Mouse (Mus musculus): ENCODE results near the gene Rnasel.
"Not testable (repeated sequence)": the region's sequence is repeated elsewhere in the genome, so short reads cannot be mapped to it uniquely, and the experiment has no call there.

The Rnasel gene

DNA sequence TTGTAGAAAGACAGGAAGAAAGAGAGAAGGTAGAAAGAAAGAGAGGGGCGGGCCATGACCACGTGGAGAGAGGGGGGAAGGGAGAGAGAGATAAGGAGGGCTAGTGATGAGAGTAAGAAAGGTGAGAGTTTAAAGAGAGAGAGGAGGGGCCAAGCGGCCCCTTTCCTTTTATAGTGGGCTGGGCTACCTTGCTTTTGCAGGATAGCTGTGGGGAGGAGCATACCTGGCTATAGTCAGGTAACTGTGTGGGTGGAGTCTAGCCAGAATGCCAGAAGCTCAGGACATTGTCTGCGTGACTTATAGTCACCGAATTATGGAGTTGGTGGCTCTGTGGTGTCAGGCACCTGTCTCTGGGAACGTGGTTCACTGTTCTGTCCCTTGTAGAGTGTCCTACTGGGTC lies 20.3 kb downstream of the Rnasel start:
- DNase-seq (ENCODE audit: low read depth, low spot score): not testable (repeated sequence)

GRCm38 (mm10) chr1:153769998-153770775 lies 21.0 kb downstream of the Rnasel start:
- DNase-seq (ENCODE audit: low read depth, low spot score): no peak

DNA sequence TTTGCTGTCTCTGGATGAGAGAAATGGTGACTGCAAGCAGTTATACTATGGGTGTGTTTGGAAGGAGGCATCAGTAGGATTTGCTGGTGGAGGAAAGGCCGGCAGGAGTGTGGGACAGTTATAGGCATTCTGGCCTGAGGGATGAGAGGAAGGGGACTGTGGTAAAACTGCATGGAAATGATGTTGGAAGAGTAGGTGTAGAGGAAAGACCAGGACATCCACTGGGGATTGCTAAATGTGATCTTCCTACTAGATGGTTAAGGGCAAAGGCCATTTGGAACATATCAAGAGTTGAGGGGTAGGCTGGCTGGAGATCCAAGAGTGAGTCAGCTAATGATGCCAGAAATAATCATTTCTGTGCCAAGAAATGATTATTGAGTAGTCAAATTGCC lies 21.5 kb downstream of the Rnasel start:
- DNase-seq (ENCODE audit: low read depth, low spot score): no peak

DNA sequence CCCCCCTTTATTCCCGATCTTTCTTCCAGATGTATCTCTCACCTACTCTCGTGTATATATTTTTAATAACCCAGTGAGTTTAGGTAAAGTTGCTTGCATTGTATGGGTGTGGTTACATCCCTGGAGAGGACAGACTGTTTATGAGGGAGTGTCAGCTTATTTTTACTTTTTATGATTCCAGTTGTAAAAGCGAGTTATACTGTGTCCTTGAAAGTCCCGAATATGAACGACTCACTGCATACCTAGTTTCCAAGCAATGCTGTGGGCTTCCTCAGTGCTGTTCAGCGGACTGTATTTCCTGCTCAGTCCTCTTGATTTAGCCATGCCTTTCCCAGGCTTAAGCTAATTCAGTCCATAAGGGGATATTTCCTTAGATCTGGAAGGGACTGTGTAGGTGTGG lies 25.9 kb downstream of the Rnasel start:
- DNase-seq (ENCODE audit: low read depth, low spot score): no peak

DNA sequence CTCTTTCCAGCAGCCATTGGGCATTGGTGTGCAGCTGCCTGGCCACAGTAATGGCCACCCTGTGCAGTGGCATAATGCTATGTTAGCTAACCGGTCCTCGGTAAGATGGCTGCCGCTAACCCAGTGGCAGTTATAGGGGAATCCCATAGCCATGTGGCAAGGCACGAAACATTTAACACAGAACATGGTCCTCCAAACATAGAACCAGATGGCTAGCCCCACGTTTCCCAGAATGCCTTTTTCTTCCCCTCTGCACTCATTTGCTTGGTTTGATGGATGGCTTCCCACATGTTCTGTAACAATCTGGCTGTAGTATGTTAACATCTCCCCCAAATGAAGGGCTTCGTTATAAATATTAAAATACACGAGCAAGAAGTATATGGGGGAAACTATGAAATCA lies 27.0 kb downstream of the Rnasel start:
- peak; percentile 8 for DNase-seq (ENCODE audit: low read depth, low spot score)

DNA sequence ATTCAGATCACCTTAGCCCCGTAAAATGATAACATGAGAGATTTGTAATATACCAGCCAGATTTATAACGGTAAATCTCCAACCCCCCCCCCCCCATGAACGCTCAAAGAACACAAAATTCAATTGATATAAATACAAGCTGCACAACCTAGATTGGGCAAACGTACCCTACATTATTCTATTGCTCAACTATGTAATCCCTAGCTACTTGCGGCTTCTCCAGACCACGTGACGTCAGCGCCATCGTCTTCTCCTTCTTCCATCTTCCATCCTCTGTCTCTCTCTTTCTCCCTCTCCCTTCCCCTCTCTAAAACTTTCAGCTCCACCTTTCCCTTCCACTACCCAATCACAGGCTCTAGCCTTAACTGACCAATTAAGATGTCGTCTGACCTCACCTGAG lies 29.0 kb downstream of the Rnasel start:
- no peak for DNase-seq (ENCODE audit: low read depth, low spot score)

- no peak for DNase-seq (ENCODE audit: low read depth, low spot score)
Observed at GRCm38 (mm10) chr1:153783339-153783738, 34.1 kb downstream of the Rnasel start.

DNA sequence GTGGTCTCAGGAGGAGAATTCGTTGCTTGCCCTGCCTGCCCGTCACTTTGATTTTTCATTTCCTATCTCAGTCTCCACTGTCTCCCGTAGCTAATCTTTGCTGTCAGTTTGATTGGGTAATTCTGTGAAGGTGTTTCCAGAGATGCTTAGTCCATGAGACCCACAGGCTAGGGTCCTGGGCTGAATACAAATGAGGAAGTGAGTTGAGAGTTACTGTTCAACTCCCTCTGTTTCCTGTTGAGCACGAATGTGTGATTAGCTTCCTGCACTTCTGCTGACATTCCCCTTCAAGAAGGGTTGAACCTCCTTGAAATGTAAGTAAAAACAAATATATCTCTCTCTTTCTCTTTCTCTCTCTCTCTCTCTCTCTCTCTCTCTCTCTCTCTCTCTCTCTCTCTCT lies 36.4 kb downstream of the Rnasel start:
- no peak for DNase-seq (ENCODE audit: low read depth, low spot score)

DNA sequence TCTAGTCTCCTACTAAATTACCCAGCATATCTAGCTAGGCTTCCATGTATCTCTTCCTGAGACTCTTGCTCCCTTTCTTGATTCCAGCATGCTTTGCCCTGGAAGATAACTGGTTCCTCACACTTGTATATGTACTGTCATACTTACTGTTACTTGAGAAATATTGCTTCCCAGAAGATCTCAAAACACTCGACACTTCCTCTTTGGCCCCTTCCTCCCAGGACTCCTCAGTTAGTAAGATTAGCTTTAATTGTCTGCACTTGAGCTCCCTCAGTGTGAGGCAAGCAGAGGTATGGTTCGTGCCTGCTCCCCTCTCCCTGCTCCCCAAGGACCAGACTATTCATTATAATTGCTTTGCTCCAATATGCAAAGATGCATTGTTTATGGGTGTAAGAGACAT lies 41.5 kb downstream of the Rnasel start:
- no peak for DNase-seq (ENCODE audit: low read depth, low spot score)

- no peak for DNase-seq (ENCODE audit: low read depth, low spot score)
Observed at GRCm38 (mm10) chr1:153794241-153794640, 45.0 kb downstream of the Rnasel start.

- no peak for DNase-seq (ENCODE audit: low read depth, low spot score)
Observed at GRCm38 (mm10) chr1:153802691-153803090, 53.5 kb downstream of the Rnasel start.

GRCm38 (mm10) chr1:153803530-153803929 lies 54.3 kb downstream of the Rnasel start:
- no peak for DNase-seq (ENCODE audit: low read depth, low spot score)

- DNase-seq (ENCODE audit: low read depth, low spot score): peak; percentile 72
Observed at GRCm38 (mm10) chr1:153807390-153807993, 58.3 kb downstream of the Rnasel start.
